Mouse (Mus musculus): Measurements from ENCODE around the gene Insr.

The Insr gene

DNA sequence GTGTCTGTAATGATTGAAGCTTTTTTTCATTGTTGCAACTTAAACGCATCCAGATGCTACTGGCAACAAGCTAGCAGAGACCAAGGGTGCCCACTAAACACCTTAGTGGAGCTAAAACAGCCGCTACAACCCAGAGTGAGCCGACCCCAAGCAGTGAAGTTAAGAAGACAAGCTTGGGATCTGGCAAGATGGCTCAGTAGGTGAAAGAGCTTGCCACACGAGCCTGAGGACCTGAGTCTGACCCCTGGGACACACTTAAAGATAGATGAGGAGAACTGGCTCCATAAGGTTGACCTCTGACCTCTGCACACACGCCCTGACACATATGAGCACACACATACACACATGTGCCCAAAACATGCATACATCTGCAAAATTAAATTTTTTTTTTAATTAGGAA is 4.2 kb downstream of the Insr start:
- no peak for DNase-seq (ENCODE audit: low spot score)

DNA sequence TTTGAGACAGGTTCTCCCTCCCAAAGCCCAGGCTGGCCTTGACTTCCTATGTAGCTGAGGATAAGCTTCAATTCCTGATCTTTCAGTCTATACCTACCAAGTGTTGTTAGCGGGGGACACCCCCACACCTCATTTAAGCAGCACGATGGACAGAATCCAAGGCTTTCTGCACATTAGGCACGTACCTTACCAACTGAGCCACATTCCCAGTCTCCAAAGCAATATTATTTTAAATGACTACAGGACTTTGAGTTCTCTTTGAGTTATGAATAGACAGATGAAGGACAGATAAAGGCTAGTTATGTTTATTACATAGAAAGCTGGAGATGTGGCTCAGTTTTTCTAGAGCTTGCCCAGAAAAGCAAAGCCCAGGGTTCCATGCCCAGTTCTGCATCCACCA is 5.6 kb downstream of the Insr start:
- DNase-seq (ENCODE audit: low spot score) = no peak

DNA sequence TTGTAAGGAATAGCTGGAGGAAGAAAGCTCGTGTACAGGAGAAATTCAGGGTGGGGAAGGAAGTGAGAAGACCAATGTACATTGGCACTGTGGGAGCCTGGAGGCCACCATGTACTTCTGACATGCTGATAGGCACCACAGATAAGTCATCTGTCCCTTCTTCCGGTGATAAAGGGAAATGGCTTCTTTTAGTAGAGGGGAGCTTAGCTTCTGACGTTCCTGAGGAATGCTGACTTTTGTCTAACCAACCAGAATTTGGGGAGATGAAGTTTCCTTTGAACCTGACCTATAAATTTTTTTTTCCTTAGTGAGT is 12.0 kb downstream of the Insr start:
- DNase-seq (ENCODE audit: low spot score) = no peak

GRCm38 (mm10) chr8:3266686-3267448 is 12.6 kb downstream of the Insr start:
- DNase-seq (ENCODE audit: low spot score) = no peak

- DNase-seq (ENCODE audit: low spot score) = no peak
These were observed 14.2 kb downstream of the Insr start for GRCm38 (mm10) chr8:3265182-3265581.

DNA sequence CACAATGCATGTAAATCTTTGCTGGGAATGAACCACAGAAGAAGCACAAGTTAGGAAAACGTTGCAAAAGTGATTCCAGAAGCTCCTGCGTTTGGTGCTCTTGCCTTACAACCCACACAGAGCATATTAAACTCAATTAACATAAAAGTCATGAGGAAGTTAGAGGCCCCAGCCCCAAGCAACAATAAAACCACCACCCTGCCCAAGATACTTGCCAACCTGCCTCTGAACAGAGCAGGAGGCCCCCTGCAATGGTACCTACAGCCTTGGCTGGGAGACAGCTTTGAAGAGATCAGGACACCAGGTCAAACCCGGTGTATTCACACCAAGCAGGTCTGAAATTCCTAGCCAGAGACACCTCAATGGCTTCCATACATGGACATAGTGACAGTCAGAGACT is 16.6 kb downstream of the Insr start:
- no peak for DNase-seq (ENCODE audit: low spot score)

DNA sequence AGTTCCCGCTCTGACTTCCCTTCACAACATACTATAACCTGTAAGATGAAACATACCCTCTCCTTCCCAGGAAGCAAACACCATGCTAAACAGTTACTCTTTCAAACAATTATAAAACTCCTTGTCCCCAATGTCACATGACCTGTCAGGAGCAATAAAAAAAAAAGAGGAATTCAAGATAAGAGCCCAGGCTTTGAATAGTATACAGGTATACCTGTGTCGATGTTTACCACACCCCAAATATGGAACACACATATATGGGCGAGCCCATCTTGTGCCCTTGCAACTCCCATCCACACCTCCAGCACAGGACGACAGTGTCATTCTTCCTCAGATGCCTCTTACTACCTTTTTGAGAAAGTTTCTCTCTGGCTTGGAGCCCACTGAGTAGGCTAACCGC is 18.3 kb downstream of the Insr start:
- DNase-seq (ENCODE audit: low spot score) = no peak

DNA sequence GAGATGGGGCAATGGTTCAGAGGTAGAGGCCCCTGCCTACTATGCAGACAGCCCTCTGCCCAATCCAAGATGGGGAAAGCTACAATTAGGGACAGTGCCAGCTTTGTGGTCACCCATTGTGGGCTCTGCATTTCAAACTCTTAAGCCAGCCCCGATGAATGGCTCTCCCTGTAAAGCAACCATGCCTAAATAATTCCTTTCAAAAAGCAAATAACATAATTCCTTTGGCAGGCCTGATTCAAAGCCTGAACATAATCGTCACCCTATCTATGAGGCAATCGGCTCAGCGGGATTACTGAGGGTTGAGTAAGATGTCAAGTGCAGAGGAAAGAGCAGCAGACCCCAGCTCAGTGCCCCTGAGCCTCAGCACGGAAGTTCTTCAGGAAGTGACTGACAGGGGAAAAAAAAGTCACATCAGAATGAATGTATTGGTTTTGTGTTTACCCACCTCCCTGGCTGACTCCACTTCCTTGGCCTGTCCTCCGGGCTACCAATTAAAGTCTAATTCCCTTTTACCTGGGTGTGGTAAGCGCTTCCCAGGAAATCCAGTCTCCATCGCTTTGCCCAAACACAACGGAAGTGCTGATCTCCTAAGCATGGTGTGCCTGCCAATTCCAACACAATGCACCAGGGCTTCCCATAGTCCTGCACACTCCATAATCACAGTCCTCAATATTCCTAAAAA is 19.1 kb downstream of the Insr start:
- no peak for DNase-seq (ENCODE audit: low spot score)

DNA sequence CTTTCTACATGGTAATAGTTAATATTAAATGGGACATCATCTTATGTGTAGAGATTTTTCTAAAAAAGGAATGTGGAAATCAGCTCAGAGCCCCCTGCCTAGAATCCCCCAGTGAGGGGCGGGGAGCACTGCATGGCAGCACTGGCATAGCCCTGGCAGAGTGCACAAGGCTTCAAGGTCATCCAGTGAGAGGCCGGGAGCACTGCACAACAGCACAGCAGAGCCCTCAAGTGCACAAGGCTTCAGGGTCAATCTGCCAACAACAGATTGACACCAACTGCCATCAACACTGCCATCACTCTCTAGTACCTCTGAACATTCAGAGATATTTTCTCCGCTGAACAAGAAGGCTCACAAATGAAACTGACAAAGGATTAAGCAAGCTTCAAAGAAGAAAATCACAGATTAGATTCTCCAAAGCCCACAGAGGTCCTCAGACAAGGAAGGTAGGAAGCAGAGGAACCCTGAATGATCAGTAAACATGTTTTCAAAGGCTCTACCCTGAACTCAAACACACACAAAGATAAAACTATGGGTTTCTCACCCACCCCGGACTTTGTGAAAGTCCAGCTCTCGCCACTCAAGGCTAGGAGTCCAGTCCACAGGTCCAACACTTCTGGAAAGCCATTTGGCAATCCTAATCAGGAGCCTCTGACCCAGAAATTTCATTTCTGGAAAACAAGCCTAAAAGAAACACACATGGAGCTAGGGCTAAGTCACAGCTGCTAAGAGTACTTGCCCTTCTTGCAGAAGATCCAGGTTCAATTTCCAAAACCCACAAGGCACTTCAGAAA is 23.1 kb downstream of the Insr start:
- DNase-seq (ENCODE audit: low spot score) = no peak

- no peak for DNase-seq (ENCODE audit: low spot score)
These were observed 24.1 kb downstream of the Insr start for GRCm38 (mm10) chr8:3255321-3255720.

DNA sequence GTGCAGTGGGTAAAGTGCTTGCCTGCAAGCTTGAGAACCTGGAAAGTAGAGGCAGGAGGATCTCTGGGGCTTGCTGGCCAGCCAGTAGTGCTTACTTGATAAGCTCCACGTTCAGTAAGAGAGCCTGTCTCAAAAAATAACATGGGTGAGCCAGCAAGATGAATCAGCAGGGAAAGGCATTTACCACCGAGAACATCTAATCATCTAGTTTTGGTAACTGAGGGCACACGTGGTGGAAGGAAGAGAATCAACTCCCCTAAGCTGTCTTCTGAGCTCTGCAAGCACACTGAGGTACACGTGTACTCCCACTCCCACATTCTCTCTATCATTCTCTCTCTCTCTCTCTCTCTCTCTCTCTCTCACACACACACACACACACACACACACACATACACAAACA is 26.2 kb downstream of the Insr start:
- DNase-seq (ENCODE audit: low spot score) = no peak

DNA sequence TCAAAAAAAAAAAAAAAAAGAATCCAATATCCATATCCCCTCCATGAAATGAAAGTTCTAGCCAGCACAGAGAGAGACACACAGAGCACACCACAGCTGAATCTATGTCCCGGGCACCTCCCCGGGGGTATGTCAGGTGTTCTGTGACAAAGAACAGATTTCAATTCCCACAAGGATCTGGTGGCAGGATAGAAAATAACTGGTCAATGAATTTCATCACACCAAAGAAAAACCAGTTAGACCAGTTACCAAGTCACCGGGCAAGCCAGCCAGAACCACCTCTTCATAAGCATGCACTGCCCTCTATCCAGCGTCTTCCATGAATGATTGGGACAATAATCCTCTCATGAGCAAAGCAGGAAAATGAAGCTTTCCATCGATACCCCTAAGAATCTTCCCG is 26.8 kb downstream of the Insr start:
- DNase-seq (ENCODE audit: low spot score) = no peak

- no peak for DNase-seq (ENCODE audit: low spot score)
These were observed 28.3 kb downstream of the Insr start for GRCm38 (mm10) chr8:3251101-3251500.

DNA sequence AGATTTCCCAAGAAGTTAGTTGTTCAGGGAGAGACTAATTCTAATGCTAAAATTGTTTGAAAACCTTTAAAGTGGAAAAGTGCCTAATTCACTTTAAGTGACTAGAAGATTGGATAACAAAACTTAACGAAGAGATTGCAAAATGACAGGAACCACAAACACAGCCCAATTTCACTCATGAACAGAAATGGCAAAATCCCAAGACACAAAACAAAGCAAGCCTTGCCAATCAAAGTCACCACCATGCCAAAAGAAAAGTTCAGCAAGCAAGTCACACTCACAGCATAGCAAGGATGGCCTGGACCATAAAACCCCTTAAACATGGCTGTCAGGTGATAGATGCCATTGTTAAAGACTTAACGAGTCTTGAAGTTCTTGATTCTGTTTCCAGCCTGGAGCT is 29.5 kb downstream of the Insr start:
- DNase-seq (ENCODE audit: low spot score) = no peak

- no peak for DNase-seq (ENCODE audit: low spot score)
These were observed 30.7 kb downstream of the Insr start for GRCm38 (mm10) chr8:3248704-3249103.

- DNase-seq (ENCODE audit: low spot score) = no peak
These were observed 32.3 kb downstream of the Insr start for GRCm38 (mm10) chr8:3247129-3247528.

DNA sequence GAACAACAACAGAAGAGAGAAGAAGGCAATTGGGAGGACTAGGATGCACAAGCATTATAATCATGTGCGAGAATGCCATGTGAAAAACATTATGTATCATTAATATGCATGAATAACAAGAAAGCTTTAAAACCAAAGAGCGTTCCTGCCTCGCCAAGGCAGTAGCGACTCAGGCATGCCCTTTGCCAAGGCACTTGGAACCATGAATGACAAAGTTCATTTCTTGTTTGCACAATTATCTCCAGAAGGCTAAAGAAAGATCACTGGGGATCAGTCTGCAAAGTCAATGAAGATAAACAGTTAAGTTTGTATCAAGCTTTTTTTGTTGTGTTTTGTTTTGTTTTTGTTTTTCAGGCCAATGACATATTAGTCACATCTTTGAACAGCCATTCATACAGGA is 36.2 kb downstream of the Insr start:
- no peak for DNase-seq (ENCODE audit: low spot score)

DNA sequence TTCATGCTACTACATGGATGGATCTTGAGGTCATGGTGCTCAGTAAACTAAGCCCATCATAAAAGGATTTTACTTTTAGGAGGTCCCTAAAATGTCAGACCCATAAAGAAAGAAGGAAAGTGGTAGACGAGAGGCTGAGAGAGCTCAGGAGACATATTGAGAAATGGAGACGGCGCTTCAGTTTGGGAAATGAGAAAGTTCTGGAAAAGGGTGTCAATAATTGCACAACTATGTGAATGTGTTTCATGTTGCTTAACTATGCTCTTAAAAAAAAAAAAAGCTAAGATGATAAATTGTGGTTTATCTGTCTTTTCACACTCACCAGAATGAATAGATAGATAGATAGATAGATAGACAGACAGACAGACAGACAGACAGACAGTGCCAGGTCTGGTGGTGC is 38.7 kb downstream of the Insr start:
- no peak for DNase-seq (ENCODE audit: low spot score)

- DNase-seq (ENCODE audit: low spot score) = no peak
These were observed 39.8 kb downstream of the Insr start for GRCm38 (mm10) chr8:3239641-3240040.

- DNase-seq (ENCODE audit: low spot score) = no peak
These were observed 40.6 kb downstream of the Insr start for GRCm38 (mm10) chr8:3238792-3239191.

- DNase-seq (ENCODE audit: low spot score) = no peak
These were observed 42.1 kb downstream of the Insr start for GRCm38 (mm10) chr8:3237319-3237718.

- DNase-seq (ENCODE audit: low spot score) = no peak
These were observed 43.1 kb downstream of the Insr start for GRCm38 (mm10) chr8:3236277-3236676.

GRCm38 (mm10) chr8:3234569-3234968 is 44.8 kb downstream of the Insr start:
- DNase-seq (ENCODE audit: low spot score) = no peak

Measured in urinary bladder, postnatal 10 days (tissue).